Mouse (Mus musculus): ENCODE results near the gene Cited4.

The Cited4 gene

GRCm38 (mm10) chr4:120666358-120667024 is at the start of gene Cited4:
Cited4 (plus strand) TSS chr4:120666572.
- DNase-seq (ENCODE audit: low read depth, low spot score), result peak; percentile 78

DNA sequence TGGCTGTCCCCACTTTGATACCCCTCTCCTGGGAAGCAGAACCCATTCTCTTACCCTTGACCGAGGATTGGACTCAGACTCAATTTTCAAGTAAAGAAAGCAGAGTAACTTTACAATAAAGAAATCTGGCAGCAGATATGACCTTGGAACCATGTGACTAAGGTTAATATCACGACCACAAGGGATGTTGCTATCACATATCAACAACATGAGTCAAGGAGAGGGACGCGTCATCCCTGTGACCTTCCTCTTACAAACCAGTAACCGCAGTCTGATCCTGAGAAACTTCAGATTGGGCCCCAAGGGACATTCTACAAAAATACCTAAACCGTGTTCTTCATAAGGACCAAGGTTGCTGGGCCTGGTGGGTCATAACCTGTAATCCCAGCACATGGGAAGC is 38.6 kb upstream of the Cited4 start:
- DNase-seq (ENCODE audit: low read depth, low spot score), result no peak

DNA sequence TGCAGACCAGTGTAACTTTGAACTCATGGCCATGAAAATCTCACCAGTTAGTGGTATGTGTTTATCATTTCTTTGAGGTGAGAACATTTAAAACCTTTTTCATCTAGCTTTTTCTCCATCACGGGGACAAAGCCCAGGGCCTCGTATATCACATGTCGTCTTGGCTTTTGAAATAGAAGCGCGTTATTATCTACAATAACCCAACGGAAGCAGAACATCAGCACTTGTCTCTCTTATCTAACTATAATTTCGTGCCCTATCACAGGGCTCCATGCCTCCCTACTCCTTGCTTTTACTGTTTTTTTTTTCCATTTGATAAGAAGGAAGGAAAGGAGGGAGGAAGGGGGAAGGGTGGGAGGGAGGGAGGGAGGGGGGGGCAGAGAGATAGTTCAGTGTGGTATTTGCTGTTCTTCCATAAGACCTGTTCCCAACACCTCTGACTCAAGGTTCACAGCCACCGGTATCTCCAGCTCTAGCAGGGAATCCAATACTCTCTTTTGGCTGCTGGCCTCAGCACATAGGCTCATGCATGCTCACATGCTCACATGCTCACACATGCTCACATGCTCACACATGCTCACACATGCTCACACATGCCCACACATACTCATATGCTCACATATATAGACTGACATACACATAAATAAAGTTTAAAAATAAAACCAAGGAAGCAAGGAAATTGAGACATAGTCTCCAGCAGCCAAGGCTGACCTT is 36.0 kb upstream of the Cited4 start:
- DNase-seq (ENCODE audit: low read depth, low spot score), result no peak

- DNase-seq (ENCODE audit: low read depth, low spot score), result no peak
Measured at GRCm38 (mm10) chr4:120631828-120632227, 34.5 kb upstream of the Cited4 start.

DNA sequence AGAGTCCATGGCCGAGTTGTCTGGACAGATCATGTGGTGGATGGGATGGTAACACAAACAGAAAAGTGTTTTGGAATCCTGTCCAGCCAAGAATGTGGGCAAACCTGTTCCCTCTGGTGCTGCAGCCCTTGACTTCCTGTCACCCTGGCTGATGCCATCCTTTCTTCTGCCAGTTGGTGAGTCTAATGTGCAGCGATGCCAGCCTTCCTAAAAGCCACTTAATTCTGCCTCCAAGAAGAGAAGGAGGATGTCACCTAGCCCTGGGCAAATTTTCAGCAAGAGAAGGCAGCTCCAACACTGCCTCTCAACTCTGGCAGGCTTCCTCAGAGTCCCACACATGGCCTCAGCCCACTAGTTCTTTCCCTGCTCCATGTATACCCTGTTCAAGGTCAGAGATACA is 31.0 kb upstream of the Cited4 start:
- no peak for DNase-seq (ENCODE audit: low read depth, low spot score)

DNA sequence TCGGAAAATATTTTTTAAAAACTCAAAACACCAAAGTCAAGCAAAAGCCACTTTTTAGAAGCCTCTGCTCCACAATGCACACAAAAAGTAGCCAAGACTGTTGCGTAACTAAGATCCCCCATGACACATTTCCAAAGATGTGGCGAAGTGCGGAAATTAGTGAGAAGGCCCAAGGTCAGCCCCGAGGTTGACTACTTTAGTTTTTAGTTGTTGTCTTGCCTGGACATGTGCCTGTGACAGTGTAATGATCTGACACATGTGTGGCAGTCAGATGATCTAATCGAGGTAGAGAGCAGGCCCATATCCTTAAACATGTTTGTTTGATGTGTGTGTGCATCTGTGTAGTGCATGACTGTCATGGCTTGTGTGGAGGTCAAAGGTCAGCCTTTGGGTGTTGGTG is 24.4 kb upstream of the Cited4 start:
- DNase-seq (ENCODE audit: low read depth, low spot score), result no peak

DNA sequence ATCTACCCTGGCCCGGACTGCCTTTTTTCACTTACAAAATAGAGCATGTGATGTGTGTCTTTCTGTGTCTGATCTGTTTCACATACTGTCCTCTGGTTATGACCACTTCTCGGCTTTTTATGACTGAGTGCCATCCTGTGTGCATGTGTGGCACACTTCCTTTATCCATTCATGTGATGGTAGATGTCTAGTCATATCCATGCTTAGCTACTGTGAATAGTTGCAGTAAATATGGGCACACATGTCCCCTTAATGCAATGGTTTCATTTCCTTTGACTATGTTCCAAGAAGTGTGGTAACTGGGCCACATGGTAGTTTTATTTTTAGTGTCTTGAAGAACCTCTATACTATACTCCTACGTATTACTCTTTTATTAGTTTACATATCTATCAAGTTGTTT is 22.5 kb upstream of the Cited4 start:
- no peak for DNase-seq (ENCODE audit: low read depth, low spot score)

DNA sequence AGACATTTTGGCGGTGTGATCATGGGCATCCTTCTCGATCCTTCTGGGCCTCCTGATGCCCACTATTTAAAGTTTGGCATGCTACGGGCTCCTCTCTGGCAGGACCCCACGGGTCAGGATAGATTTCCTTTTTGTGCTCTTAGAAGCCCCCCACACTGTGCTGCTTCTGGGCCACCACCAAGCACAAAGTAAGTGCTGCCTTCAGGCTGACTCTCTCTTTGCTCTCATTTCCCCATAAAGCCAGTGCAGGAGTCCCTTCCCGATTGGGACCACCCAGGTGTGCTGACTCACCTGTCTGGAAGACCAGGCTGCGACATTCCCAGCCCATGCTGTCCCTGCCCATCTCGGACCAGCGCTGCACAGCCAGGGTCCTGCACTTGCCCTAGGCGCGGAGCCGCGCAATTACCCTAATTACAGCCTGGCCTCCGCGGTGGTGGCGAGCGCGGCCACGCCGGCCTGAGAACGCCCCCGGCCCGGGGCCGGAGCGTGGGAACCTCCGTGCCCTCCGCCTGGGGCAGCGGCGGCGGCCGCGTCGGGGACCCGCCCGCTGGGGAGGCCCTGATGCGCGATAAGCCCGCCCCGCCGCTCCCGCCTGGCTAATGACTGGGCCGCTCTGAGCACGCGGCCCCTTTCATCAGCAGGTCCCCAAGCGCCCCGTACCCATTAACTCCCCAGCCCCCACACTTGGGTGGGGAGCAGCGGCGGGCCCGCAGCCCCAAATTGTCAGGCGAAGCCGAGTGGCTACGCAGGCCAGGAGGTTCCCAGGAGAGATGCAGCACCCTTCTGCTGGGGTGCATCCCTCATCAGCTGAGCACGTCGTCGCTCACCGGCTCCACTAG is 16.8 kb upstream of the Cited4 start:
- DNase-seq (ENCODE audit: low read depth, low spot score), result no peak

GRCm38 (mm10) chr4:120650208-120650592 is 16.2 kb upstream of the Cited4 start:
- no peak for DNase-seq (ENCODE audit: low read depth, low spot score)

DNA sequence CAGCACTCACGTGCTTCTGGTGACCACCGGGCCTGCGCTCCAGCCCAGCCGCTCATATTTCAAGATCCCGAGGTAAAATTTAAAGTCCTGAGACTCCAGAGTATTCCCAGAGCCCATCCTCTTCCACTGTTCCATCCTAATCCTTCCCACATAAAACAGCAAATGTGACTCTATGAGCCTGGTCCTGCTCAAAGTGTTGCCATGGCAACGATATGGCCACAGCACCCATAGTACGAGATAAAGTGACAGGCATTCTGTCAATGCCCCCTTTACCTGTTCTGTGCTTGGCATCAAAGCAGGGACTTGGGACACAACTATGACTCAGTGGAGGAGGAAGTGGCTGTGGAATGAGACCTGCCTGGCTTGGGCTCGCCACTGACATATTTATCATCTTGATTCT is 10.5 kb upstream of the Cited4 start:
- no peak for DNase-seq (ENCODE audit: low read depth, low spot score)

DNA sequence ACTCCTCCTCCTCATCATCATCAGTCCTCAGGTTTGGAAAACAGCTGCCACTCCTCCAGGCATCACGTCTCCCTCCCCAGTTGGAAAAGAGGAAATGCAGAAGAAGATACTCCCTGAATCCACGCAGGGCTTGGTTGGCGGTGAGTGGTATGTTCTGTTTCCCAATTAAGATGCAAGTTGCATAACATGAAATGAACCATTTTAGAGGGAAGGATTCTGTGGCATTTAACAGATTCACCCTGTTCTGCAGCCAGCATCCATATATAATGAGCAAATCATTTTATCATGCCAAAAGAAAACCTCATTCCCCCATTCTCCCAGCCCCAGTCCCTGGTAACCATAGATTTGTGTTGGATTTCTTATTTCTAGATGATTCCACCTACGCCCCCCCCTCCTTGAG is 5.9 kb upstream of the Cited4 start:
- no peak for DNase-seq (ENCODE audit: low read depth, low spot score)

GRCm38 (mm10) chr4:120664601-120665000 is 1.8 kb upstream of the Cited4 start:
- no peak for DNase-seq (ENCODE audit: low read depth, low spot score)

- no peak for DNase-seq (ENCODE audit: low read depth, low spot score)
Measured at GRCm38 (mm10) chr4:120665144-120665700, 1.1 kb upstream of the Cited4 start.

GRCm38 (mm10) chr4:120665782-120666181 is 590 bp upstream of the Cited4 start:
- no peak for DNase-seq (ENCODE audit: low read depth, low spot score)

GRCm38 (mm10) chr4:120667045-120667501 is 701 bp downstream of the Cited4 start:
- no peak for DNase-seq (ENCODE audit: low read depth, low spot score)

DNA sequence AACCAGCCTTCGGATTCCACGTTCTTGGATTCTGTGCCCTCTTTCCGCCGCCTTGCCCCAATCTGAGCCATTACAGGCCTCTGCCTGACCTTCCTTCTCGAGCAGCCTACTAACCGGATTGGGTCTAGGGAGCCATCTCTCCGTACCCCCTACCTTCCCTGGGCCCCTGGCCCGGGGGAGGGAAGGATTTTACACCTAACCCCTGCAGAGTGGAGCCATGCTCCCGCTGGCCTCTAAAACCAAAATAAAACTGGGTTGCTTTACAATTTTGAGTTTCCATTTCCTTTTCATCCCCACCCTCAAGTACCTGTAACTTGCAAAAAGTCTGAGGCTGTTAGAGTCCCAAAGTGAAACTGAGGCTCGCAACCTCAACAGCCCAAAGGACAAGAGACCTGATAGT is 1.2 kb downstream of the Cited4 start:
- no peak for DNase-seq (ENCODE audit: low read depth, low spot score)

DNA sequence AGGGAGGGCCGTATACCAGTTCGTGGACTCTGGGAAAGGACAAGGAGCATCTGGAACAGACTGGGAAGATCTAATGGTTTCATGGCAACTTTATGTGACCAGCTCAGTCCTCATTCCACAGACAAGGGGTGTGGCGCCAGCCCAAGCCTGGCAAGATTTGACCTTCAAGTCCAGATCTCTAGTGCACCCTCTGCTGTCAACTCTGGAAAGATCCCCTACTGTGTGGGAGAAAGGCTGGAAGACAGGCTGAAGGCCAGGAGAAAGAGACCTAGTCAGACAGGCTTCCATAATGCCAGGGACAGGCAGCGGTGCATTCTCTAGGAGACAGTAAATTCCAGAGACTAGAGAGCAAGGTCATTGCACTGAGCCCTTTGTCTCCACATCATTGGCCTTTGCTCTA is 2.2 kb downstream of the Cited4 start:
- no peak for DNase-seq (ENCODE audit: low read depth, low spot score)

GRCm38 (mm10) chr4:120669585-120669984 is 3.2 kb downstream of the Cited4 start:
- DNase-seq (ENCODE audit: low read depth, low spot score), result no peak

DNA sequence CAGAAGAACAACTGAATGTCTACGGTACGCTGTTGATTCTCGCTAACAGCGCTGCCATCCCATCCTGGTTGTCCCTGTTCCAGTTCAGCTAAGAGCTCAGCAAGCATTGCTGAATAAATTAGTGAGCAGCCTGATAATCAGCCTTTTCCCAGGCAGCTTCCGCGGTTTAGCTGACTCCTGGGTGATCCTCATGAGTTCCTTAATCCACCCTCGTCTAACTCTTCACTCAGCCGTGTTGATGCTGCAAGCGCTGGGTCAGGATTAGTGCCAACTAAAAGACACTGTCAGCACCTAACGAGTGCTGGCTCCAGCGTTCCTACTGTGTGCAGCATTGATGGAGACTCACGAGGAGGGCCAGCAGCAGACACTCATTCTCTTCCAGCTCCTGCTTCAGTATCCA is 4.7 kb downstream of the Cited4 start:
- DNase-seq (ENCODE audit: low read depth, low spot score), result peak; percentile 53

DNA sequence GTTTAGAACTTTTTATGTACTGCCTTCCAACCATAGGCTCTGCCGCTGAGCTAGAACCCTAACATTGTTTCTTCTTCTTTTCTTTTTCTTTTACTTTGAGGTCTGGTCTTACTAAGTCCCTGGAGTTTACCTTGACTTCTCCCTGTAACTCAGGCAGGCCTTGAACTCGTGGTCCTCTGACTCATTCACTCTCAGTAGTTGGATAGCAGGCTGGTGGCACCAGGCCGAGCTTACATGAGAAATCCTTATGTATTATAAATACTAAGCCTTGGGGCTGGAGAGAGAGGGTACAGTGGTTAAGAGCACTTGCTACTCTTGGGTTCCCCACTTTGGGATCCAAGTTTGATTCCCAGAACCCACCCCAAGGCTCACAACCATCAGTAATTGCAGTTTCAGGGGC is 7.2 kb downstream of the Cited4 start:
- DNase-seq (ENCODE audit: low read depth, low spot score), result no peak

DNA sequence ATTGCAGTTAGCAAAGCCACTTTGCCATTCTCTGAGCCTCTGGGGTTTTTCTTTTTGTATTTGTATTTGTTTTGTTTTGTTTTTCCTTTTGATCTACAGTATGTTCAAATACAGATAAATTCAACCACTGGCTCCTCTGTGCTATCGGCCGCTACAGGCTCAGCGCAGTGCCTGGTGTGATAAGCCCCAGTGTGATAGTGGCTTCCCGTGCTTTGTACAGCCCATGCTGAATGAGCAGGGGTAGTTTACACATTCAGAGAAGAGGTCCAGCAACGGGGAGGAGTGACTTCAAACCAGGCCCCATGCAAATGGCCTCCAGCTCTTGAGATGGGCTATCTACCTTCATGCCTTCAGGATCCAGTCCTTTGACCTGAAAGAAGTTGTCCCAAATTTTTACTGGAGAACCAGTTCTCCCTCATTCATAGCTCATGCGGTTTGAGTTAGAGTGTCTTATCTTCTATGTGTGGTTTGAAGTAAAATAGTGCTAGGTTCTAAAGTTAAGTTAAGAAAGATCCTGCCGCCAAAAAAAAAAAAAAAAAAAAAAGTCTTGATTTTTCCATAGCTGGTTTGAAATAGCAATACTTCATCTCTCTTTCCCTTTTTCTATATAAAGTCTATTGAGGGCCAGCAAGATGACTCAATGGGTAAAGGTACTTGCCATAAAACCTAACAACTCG is 8.5 kb downstream of the Cited4 start:
- DNase-seq (ENCODE audit: low read depth, low spot score), result no peak

GRCm38 (mm10) chr4:120675640-120676039 is 9.3 kb downstream of the Cited4 start:
- DNase-seq (ENCODE audit: low read depth, low spot score), result no peak

Measured in retina, adult 2 months (tissue).